Mouse (Mus musculus) urinary bladder, adult 2 months (tissue): ENCODE results near the gene Celf5. TPM values are rescaled to one million over a fixed set of nuclear protein-coding genes. Genes with fewer than 3 reads are reported as not detected.

ENCODE experiments used
- DNase-seq: peaks from one replicate; pipeline ENCODE4 v3.0.0; 2022; ENCODE audit warnings: low spot score
- polyA plus RNA-seq: library from polyadenylated mRNA; depleted of rRNA; stranded (reverse); fragments of >200 nt; gene quantifications from 2 replicates; pipeline ENCODE4 v1.2.3, GENCODE M21; 2012

The Celf5 gene
- polyA plus RNA-seq, 1 experiment: 0.44 TPM

GRCm38 (mm10) chr10:81426897-81427296 is 55.6 kb downstream of the Celf5 start:
- DNase-seq: peak; percentile 62

GRCm38 (mm10) chr10:81426081-81426671 is 56.3 kb downstream of the Celf5 start:
- peak; percentile 23 for DNase-seq

- DNase-seq: peak; percentile 41
These were observed 57.2 kb downstream of the Celf5 start for GRCm38 (mm10) chr10:81425236-81425850.

- peak; percentile 31 for DNase-seq
These were observed 58.1 kb downstream of the Celf5 start for GRCm38 (mm10) chr10:81424246-81425051.

GRCm38 (mm10) chr10:81423476-81424245 is 58.8 kb downstream of the Celf5 start:
- peak; percentile 17 for DNase-seq

GRCm38 (mm10) chr10:81422661-81423217 is 59.8 kb downstream of the Celf5 start:
- peak; percentile 18 for DNase-seq

- DNase-seq: no peak
These were observed 60.3 kb downstream of the Celf5 start for GRCm38 (mm10) chr10:81422191-81422590.

GRCm38 (mm10) chr10:81421797-81422100 is 60.8 kb downstream of the Celf5 start:
- DNase-seq: peak; percentile 19

- DNase-seq: peak; percentile 13
These were observed 61.3 kb downstream of the Celf5 start for GRCm38 (mm10) chr10:81421041-81421796.

GRCm38 (mm10) chr10:81420191-81420767 is 62.2 kb downstream of the Celf5 start:
- DNase-seq: peak; percentile 18

GRCm38 (mm10) chr10:81419111-81419928 is 63.2 kb downstream of the Celf5 start:
- peak; percentile 19 for DNase-seq

GRCm38 (mm10) chr10:81418216-81419070 is 64.1 kb downstream of the Celf5 start:
- no peak for DNase-seq

GRCm38 (mm10) chr10:81417227-81418215 is 65.0 kb downstream of the Celf5 start:
- DNase-seq: no peak

- DNase-seq: peak; percentile 76
These were observed 65.8 kb downstream of the Celf5 start for GRCm38 (mm10) chr10:81416581-81417226.

GRCm38 (mm10) chr10:81415549-81416310 is 66.8 kb downstream of the Celf5 start:
- no peak for DNase-seq

- DNase-seq: no peak
These were observed 67.4 kb downstream of the Celf5 start for GRCm38 (mm10) chr10:81415146-81415545.
